Mouse (Mus musculus) spleen, adult 2 months (tissue): ENCODE measurements around the gene Lztr1.

Experiments used
- CTCF ChIP-seq: fragments of 200-500 bp; IDR thresholded peaks from 2 replicates; pipeline ENCODE4 v1.5.1; 2011; ENCODE audit warnings: mild to moderate bottlenecking, inconsistent platforms; ENCODE audit not compliant: insufficient read depth, insufficient read length, insufficient replicate concordance; ENCODE audit errors: extremely low read depth
- POLR2A ChIP-seq: fragments of 200-500 bp; IDR thresholded peaks from 2 replicates; pipeline ENCODE4 v1.6.1; 2011; ENCODE audit warnings: low read depth, low read length, inconsistent platforms

DNA sequence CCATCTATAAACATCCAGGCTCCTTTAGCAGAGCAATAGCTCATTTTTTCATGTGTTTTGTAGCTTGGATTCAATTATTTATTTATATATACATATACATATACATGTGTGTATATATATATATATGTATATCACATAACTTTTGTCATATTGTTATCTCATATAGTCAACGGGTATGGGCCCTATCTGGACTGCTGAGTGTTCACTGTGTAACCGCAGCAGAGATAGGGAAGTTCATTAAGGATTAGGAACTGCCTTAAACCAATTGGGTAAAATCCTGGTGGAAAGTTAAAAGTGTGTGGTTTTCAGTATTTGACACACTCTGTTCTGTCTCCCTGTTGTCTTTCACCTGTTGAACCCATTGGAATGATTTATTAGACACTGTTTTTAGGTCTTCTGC, 27.0 kb upstream of the Lztr1 start:
- TF ChIP-seq POLR2A = no peak
- no peak for TF ChIP-seq CTCF
